Mouse (Mus musculus) liver, embryonic 14.5 days (tissue): ENCODE results near the gene Slc34a2. TPM values are rescaled to one million over a fixed set of nuclear protein-coding genes. Genes with fewer than 3 reads are reported as not detected.

Experiments used
- ATAC-seq: fragments of 200-750 bp; cut with Nextera tagmentation; 2 replicates; pipeline ENCODE4 v1.8.0; 2017; ENCODE audit warnings: moderate number of reproducible peaks, mild to moderate bottlenecking, moderate library complexity; ENCODE audit not compliant: insufficient read depth
- DNase-seq, 3 experiments: peaks; one replicate each; pipeline ENCODE4 v3.0.0-alpha.2; 2012 to 2013; ENCODE audit warnings: low read depth in 3 of 3, low spot score in 3 of 3
- H3K27ac ChIP-seq: fragments of 300-500 bp; sonication (generic); 2 replicates; pipeline ENCODE4 v1.5.1; 2014; ENCODE audit warnings: moderate library complexity, mild to moderate bottlenecking, control low read depth, inconsistent platforms
- H3K27me3 ChIP-seq: fragments of 300-500 bp; sonication (generic); 2 replicates; pipeline ENCODE4 v1.6.1; 2014; ENCODE audit warnings: mild to moderate bottlenecking, low read length, moderate library complexity; ENCODE audit not compliant: control insufficient read depth, insufficient read depth
- H3K36me3 ChIP-seq: fragments of 300-500 bp; sonication (generic); replicated peaks from 2 replicates; pipeline ENCODE4 v1.6.1; 2014; ENCODE audit warnings: low read depth; ENCODE audit not compliant: control insufficient read depth, insufficient read depth
- H3K4me1 ChIP-seq, 2 experiments: fragments of 200-500 bp in 1 of 2; fragments of 300-500 bp in 1 of 2; sonication (generic) in 1 of 2; replicated peaks; 2 replicates each; pipeline ENCODE4 v1.6.1; 2012 to 2014; ENCODE audit warnings: antibody characterized with exemption in 1 of 2, inconsistent platforms in 1 of 2, low read length in 1 of 2; ENCODE audit not compliant: control insufficient read depth in 2 of 2, insufficient read depth in 2 of 2
- H3K4me2 ChIP-seq: fragments of 300-500 bp; sonication (generic); 2 replicates; pipeline ENCODE4 v1.6.1; 2014; ENCODE audit warnings: low read depth, mild to moderate bottlenecking, control low read depth, moderate library complexity
- H3K4me3 ChIP-seq, 2 experiments: fragments of 200-500 bp in 1 of 2; fragments of 300-500 bp in 1 of 2; sonication (generic) in 1 of 2; 2 replicates each; pipeline ENCODE4 v1.5.1; 2012 to 2014; ENCODE audit warnings: low read depth in 2 of 2, low read length in 2 of 2, mild to moderate bottlenecking in 2 of 2, control low read depth in 1 of 2, inconsistent platforms in 1 of 2, moderate library complexity in 1 of 2; ENCODE audit not compliant: insufficient read depth in 1 of 2
- H3K9ac ChIP-seq: fragments of 300-500 bp; sonication (generic); replicated peaks from 2 replicates; pipeline ENCODE4 v1.6.1; 2014; ENCODE audit warnings: mild to moderate bottlenecking, control low read depth, moderate library complexity
- H3K9me3 ChIP-seq: fragments of 300-500 bp; sonication (generic); 2 replicates; pipeline ENCODE4 v1.6.1; 2016; ENCODE audit warnings: low read length, mixed read lengths; ENCODE audit not compliant: control insufficient read depth
- CTCF ChIP-seq: IDR thresholded peaks from 2 replicates; pipeline ENCODE4 v1.5.1; 2016; ENCODE audit warnings: antibody characterized with exemption, low read depth, control low read depth
- EP300 ChIP-seq: IDR thresholded peaks from 2 replicates; pipeline ENCODE4 v1.6.1; 2016; ENCODE audit warnings: antibody characterized with exemption, low read depth
- WGBS: fragments of 180-500 bp; shearing (Covaris S2); extraction: QIAGEN DNeasy Blood & Tissue Kit; methylation state at CpG from one replicate; pipeline ENCODE4 v1.1.7; 2014; ENCODE audit not compliant: insufficient replicate concordance; 5-methylcytosine and 5-hydroxymethylcytosine counted together
- polyA plus RNA-seq, 2 experiments: library from polyadenylated mRNA; depleted of rRNA in 1 of 2; stranded (reverse) in 1 of 2; unstranded in 1 of 2; fragments of >200 nt; fragmentation: Nextera tagmentation in 1 of 2; extraction: Ambion mirVana in 1 of 2; gene quantifications; 2 replicates each; pipeline versions ENCODE4 v1.2.1 to v1.2.3; 2012 to 2014

The Slc34a2 gene
- polyA plus RNA-seq, 2 experiments = 0.02 TPM; not detected in 1

- 40% methylated on average over 2 of the region's 2 CpGs for WGBS
- DNase-seq = no peak
- H3K4me2 ChIP-seq = no peak overlapping the region
- H3K36me3 ChIP-seq = no peaks in the 10 kb centered on the region
- TF ChIP-seq EP300 = no peak
- TF ChIP-seq CTCF = no peak
- H3K4me1 ChIP-seq = no peaks in the 10 kb centered on the region
- peaks cover 7% of the 10 kb centered on the region for H3K27me3 ChIP-seq
- H3K9ac ChIP-seq = no peak overlapping the region
- H3K27ac ChIP-seq = no peak overlapping the region
- H3K9me3 ChIP-seq = no peaks in the 10 kb centered on the region
- ATAC-seq = no peak
- H3K4me3 ChIP-seq = no peak overlapping the region
Measured at GRCm38 (mm10) chr5:53053246-53053645, 15.4 kb downstream of the Slc34a2 start.

GRCm38 (mm10) chr5:53061532-53062130 lies 23.8 kb downstream of the Slc34a2 start:
- Histone ChIP-seq H3K9me3 (no peaks in the 10 kb centered on the region), H3K4me3 (no peak overlapping the region), H3K27ac (no peak overlapping the region), H3K36me3 (no peaks in the 10 kb centered on the region), H3K4me1 (no peaks in the 10 kb centered on the region), H3K27me3 (no peaks in the 10 kb centered on the region), H3K9ac (no peak overlapping the region), H3K4me2 (no peak overlapping the region)
- DNase-seq = no peak
- TF ChIP-seq EP300 (no peak), CTCF (no peak)
- ATAC-seq = no peak
- WGBS = 71% methylated on average over 9 of the region's 9 CpGs

GRCm38 (mm10) chr5:53074553-53074952 lies 36.7 kb downstream of the Slc34a2 start:
- ATAC-seq (no peak), DNase-seq (no peak)

GRCm38 (mm10) chr5:53078453-53078852 lies 40.6 kb downstream of the Slc34a2 start:
- Histone ChIP-seq H3K9ac (no peak overlapping the region), H3K36me3 (no peaks in the 10 kb centered on the region), H3K27ac (no peak overlapping the region), H3K9me3 (no peaks in the 10 kb centered on the region), H3K27me3 (no peaks in the 10 kb centered on the region), H3K4me1 (no peaks in the 10 kb centered on the region), H3K4me3 (no peak overlapping the region), H3K4me2 (no peak overlapping the region)
- TF ChIP-seq EP300 (no peak), CTCF (no peak)
- no peak for ATAC-seq
- 44% methylated on average over 4 of the region's 4 CpGs for WGBS
- no peak for DNase-seq

More at GRCm38 (mm10) chr5:53074553-53074952, 36.7 kb downstream of the Slc34a2 start:
- Histone ChIP-seq H3K4me3 (no peak overlapping the region), H3K27ac (no peak overlapping the region), H3K9ac (no peak overlapping the region), H3K27me3 (no peaks in the 10 kb centered on the region), H3K9me3 (no peaks in the 10 kb centered on the region), H3K4me1 (no peaks in the 10 kb centered on the region), H3K36me3 (no peaks in the 10 kb centered on the region), H3K4me2 (no peak overlapping the region)
- 61% methylated on average over 6 of the region's 6 CpGs for WGBS
- TF ChIP-seq EP300 (no peak), CTCF (no peak)

- ATAC-seq = no peak
- H3K9ac ChIP-seq = no peak overlapping the region
- no peak overlapping the region for H3K4me3 ChIP-seq
- H3K4me2 ChIP-seq = no peak overlapping the region
- H3K4me1 ChIP-seq = peaks cover 0 to 1% of the 10 kb centered on the region in 2 experiments; a peak in 1 of 4 replicates
- no peak overlapping the region for H3K27ac ChIP-seq
- no peaks in the 10 kb centered on the region for H3K9me3 ChIP-seq
- no peak for TF ChIP-seq CTCF
- no peak for TF ChIP-seq EP300
- WGBS = 70% methylated on average over 7 of the region's 7 CpGs
- no peaks in the 10 kb centered on the region for H3K27me3 ChIP-seq
- H3K36me3 ChIP-seq = no peaks in the 10 kb centered on the region
- DNase-seq = no peak
Measured at GRCm38 (mm10) chr5:53087452-53087851, 49.6 kb downstream of the Slc34a2 start.
